Mouse (Mus musculus): ENCODE data around the gene Mgat4e.

Gene Mgat4e

DNA sequence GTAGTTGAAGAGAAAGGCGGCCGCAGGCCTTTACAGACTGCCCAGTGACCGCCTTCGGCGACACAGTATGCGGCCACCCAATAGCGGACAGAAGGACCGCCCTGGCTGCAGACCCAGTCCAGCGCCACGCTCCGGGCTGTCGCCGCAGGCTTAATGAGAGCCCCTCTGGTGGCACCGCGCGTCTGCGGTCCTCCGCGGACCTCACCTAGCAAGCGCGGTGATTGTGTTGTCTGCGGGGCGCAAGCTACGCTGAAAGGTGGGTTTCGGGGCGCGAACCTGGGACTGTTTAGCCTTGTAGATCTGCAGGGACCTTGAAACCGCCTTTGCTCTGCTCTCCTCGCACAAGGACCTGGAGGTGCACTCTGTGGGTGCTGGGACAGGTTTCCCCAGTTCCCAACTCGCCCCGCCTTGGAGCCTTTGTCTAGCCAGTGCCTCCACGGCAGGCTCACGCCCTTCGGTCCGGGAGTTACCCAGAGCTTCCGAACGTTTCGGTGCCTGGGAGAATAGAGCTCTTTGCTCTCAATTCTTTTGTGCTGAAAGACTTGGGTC lies 36.1 kb downstream of the Mgat4e start:
- DNase-seq (ENCODE audit: low read depth, low spot score), result no peak

DNA sequence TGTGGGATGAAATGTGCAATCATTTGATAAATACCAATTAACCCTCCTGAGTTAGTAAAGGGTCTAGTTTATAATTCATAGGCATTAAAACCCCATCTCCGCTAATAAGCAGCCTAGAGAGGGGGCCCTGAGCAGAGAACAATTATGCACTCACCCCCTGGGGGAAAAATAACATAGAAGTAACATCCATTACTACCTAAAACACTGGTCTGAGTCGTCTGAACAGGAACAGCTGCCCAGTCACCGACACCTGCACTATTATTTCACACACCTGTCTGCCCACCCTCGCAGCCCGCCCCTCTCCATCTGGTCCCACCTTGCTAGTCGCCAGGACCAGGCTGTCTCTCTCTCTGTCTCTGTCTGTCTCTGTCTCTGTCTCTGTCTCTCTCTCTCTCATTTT lies 36.9 kb downstream of the Mgat4e start:
- DNase-seq (ENCODE audit: low read depth, low spot score), result no peak

DNA sequence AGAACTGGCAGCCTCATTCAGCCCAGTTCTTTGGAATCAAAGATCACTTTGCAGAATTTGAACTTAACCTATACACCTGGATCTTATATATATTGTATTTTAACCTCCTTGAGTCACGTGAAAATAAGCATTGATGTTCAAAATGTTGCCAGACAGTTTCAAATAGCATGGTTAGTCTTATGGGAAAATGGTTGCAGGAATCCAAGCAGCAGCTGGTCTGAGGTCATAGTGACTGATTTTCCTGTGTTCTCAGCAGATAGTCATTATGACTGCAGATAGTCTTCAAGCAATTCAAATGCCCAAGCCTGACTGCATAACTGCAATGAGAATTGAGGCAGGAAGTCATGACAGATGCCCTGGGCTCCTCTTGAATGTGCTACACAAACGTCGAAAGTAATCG lies 37.3 kb downstream of the Mgat4e start:
- DNase-seq (ENCODE audit: low read depth, low spot score), result no peak

DNA sequence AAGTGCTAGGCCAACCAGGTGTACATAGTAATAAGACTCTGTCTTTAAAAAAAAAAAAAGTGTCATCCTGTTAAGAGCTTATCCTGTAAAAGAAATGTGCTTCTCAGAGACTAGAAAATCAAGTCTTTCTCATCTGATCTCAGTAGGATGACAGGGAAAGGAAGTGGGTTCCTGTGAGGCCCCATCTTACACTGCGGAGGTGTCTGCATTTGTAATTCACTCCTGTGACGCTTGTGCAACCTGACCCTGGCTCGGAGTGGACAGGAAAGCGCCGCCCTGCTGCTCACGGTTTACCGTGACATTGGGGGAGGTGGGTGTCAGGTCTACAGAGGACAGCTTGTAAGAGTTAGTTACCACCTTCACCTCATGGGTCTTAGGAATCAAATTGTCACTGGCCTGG lies 39.5 kb downstream of the Mgat4e start:
- DNase-seq (ENCODE audit: low read depth, low spot score), result no peak

DNA sequence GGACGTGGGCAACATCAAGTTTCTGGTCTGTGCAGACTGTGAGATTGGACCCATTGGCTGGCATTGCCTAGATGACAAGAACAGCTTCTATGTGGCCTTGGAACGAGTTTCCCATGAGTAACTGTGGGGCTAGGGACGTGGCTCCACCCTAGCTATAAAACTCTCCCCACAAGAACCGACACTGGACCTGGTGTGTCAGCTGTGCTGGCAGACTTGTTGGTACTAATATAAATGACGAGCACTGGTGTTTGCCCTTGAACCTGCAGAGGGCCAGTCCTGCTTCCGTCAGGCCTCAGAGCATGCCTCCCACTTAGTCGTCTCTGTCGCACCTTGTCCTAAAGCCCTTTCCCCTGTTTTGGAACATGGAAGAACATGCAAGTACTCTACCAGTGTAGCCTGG lies 43.3 kb downstream of the Mgat4e start:
- no peak for DNase-seq (ENCODE audit: low read depth, low spot score)

DNA sequence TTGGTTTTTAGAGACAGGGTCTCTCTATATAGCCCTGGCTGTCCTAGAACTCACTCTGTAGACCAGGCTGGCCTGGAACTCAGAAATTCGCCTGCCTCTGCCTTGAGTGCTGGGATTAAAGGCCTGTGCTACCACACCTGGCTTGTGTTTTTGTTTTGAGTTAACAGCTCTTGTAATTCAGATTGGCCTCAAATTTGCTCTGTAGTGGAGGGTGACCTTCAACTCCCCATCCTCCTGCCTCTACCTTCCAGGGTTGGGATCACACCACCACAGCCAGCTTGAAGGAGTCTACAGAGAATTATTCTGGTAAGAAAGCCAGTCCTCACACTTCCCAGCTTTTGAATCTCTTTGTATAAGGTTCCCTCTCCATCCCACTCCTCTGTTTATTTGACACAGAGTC lies 48.6 kb downstream of the Mgat4e start:
- no peak for DNase-seq (ENCODE audit: low read depth, low spot score)

DNA sequence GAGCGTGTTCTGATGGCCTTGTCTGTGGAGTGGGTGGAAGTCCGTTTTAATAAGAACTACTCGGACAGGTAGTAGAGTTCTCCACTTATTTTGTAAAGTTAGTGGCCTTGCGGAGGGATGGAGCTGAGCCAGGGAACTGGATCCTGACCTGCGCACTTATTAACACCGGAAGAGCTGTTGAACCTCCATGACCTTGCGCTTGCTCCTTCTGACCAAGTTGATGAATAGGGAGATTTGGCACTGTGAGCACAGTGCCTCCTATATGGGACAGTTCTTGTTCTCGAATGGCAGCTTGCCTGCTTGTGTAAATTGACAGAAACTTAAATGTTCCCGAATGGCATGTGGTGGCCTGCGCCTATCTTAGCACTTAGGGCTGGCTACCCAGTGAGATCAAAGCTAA lies 53.5 kb downstream of the Mgat4e start:
- DNase-seq (ENCODE audit: low read depth, low spot score), result no peak

DNA sequence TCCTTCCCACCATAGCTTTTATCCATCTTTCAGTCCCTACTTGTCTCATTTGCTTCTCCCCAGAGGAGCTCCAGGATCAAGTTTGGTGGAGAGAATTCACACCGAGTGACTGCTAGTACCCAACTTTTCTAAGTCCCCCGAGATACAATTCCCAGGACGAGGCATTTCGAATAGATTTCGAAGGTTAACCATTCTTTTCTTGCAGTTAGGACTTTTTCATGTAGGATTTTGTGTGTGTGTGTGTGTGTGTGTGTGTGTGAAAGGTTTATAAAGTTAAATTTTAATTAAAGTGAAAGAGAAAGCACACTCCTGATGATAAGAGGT lies 54.3 kb downstream of the Mgat4e start:
- DNase-seq (ENCODE audit: low read depth, low spot score), result no peak

DNA sequence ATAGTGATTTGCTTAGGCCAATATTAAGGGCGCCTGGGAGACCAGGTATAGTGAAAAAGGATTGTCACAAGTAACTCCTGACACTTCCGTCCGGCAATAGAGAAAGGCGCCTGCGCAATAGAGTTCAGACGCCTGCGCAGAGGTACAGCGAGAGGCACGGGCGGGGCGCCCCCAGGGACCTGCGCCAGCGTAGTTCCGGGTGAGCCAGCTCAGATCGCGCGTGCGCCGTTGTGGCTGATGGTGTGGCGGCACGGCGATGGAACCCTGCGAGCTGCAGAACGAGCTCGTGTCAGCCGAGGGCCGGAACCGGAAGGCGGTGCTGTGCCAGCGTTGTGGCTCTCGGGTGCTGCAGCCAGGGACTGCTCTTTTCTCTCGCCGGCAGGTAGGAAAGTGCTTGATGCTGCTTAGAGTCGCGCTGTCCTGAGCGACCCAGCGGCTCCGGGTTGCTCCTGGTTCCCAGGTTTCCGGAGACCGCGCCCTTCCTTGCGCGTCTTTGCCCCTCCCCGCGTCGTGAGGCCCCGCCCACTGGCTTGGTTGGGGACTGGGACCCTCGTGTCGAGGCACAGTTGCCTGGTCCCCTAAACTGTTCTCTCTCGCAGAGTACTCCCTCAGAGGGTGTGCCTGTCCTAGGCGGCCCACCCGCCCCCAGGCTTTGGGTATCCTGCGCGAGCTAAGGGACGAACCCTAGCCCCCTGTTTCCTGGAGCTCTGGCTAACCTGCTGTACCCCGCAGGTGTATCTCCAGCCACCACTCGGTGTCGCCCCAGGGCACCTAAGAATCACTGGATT lies 54.9 kb downstream of the Mgat4e start, which contains the start of gene Rabif:
TSS of gene Rabif (plus strand) at position 221 of the 788 bp plus-strand sequence.
- DNase-seq (ENCODE audit: low read depth, low spot score), result peak; percentile 99

DNA sequence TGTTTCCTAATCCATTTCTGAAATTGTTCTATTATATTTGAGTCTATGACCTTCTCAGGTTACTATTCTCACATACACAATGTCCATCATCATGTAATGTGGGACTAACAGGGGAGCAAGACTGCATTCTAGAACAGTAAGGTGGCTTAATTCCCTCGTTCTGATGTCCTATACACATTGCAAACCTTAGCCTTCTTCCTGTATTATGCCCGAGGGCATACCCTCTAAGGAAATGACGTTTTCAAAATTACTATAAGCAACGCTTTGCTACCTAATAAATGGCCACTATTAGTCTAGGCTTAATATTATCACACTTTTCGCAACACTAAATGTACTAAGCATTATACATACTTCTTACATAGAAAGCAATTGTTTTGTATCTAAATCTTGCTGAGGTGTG lies 55.5 kb downstream of the Mgat4e start:
- no peak for DNase-seq (ENCODE audit: low read depth, low spot score)

DNA sequence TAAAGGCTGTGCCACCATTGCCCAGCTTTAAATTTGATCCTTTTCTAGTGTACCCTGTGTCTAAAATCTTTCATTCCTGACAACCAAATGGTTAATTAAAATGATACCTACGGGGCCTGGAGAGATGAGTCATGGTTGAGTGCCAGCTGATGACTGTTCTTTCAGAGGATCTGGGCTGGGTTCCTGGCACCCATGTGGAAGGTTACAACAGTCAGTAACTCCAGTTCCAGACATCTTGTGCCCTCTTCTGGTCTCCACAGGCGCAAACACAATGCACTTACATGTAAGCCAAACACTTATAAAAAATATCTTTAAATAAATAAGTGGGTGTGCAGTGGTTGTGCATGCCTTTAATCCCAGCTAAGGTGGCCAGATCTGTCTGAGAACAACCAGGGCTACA lies 56.0 kb downstream of the Mgat4e start:
- no peak for DNase-seq (ENCODE audit: low read depth, low spot score)

DNA sequence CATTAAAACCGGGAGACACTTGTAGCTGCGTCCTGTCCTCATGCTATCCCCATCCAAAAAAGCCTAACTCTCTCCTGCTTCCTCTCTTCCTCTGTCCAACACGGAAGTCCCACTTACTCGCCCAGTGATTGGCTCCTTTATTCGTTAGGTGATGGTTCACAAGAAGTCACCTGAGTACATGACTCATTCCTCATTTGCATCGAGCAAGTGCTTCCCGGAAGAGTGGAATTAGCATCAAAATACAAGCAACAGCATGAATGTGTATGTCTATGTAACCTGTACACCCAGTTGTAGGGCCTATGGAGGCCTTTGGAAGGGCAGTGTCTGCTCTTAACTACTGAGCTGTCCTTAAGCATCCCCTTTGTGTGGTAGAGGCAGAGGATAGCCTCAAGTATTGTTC lies 57.2 kb downstream of the Mgat4e start:
- no peak for DNase-seq (ENCODE audit: low read depth, low spot score)
